Mouse (Mus musculus): ENCODE measurements around the gene Rab13.

DNA sequence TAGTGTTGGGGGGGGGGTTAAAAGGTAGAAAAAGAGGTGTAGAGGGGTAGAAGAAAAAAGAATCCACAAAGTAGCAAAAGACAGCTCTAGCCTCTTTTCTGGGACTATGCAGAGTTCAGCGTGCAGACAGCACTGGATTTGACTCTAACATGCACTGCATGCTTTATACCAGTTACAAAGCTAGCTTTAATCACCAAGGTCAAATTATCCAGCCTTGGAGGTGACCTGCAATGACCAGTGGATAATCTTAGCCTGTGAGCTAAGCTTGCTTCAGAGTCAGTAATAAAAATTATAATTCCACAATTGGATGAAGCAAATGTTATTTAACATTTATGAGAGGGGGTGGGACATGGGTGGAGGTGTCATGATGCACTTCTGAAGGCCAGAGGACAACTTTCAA lies 17.9 kb upstream of the Rab13 start:
- TF ChIP-seq CTCF (IDR thresholded peaks at IDR 0.05; ENCODE audit: low read depth, low read length) (no peak), POLR2A (IDR thresholded peaks at IDR 0.05; ENCODE audit: extremely low read depth, insufficient read depth, low read length) (no peak)

All from liver, adult 2 months (tissue).